Mouse (Mus musculus): Measurements from ENCODE around the gene Lpar4. TPM values are rescaled to one million over a fixed set of nuclear protein-coding genes. Genes with fewer than 3 reads are reported as not detected.

Lpar4 gene
- not detected for polyA plus RNA-seq (2017; shearing (Covaris generic))

DNA sequence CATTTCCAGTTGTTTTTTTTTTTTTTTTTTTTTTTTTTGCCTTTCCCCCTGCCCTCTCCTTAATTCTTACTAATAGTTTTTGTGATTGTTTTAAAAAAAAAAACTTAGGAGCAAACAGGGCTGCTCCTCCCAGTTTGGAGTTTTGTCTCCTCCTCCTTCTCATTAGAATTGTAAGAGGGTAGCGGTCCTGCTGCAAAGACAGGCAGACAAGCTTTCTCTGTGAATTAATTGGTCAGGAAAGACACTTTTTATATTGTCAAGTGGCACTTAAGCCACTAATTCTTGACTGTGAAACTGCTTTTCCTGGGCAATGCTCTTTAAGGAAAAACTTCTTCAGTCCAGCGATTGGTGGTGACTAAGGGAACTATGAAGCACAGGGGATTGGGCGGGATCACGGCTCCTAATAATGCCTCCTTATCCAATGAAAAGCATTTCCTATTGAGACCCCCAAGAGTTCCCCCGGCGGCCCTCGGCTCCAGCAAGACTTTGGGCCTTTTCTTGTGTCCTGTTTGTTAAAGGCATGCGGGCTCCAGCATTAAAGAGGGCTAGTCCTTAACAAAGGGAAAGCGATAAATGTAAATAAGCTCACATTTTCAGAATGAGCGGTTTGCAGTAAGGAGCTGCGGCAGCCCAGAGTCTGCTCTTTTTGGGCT lies at the start of gene Lpar4:
TSS of gene Lpar4 (plus strand) at position 451 of the 653 bp plus-strand sequence.

Other genes with a start within 250 kb of the Lpar4 start
- gene Rtl3, start 80.0 kb upstream of the Lpar4 start, polyA plus RNA-seq (2017; shearing (Covaris generic)): 0.34 TPM
- gene P2ry10, start 167.9 kb downstream of the Lpar4 start, polyA plus RNA-seq (2017; shearing (Covaris generic)): 314 TPM
- 5.3 TPM for gene P2ry10b, start 228.3 kb downstream of the Lpar4 start, polyA plus RNA-seq (2017; shearing (Covaris generic))

Data from effector memory CD4-positive, alpha-beta T cell, adult 7 months (primary cell).